Mouse (Mus musculus): ENCODE results near the gene Ppil3. TPM values are rescaled to one million over a fixed set of nuclear protein-coding genes. Genes with fewer than 3 reads are reported as not detected.
A peak's percentile ranks its signal among the peaks of the same experiment; 100 is the strongest.

The Ppil3 gene
- polyA plus RNA-seq, 1 experiment from 2014 or later = 66.1 TPM

- Histone ChIP-seq H3K4me3 (no peak overlapping the region), H3K36me3 (replicated peaks) (peaks cover 97% of the 10 kb centered on the region), H3K9me3 (no peaks in the 10 kb centered on the region), H3K4me1 (no peaks in the 10 kb centered on the region), H3K27ac (no peak overlapping the region), H3K27me3 (ENCODE audit: poor library complexity, severe bottlenecking) (no peaks in the 10 kb centered on the region)
- DNase-seq (ENCODE audit: extremely low spot score, low spot score) = no peak
- WGBS = 96% methylated on average over 6 of the region's 6 CpGs
Observed at GRCm38 (mm10) chr1:58401396-58401795, 43.9 kb downstream of the Ppil3 start.

GRCm38 (mm10) chr1:58397731-58398130, 47.6 kb downstream of the Ppil3 start:
- H3K4me1 ChIP-seq = peaks cover 9% of the 10 kb centered on the region
- no peak for DNase-seq (ENCODE audit: extremely low spot score, low spot score)
- H3K9me3 ChIP-seq = no peaks in the 10 kb centered on the region
- H3K36me3 ChIP-seq (replicated peaks) = peaks cover 83% of the 10 kb centered on the region
- no peak overlapping the region for H3K4me3 ChIP-seq
- 96% methylated on average over 6 of the region's 6 CpGs for WGBS
- H3K27ac ChIP-seq = no peak overlapping the region
- H3K27me3 ChIP-seq (ENCODE audit: poor library complexity, severe bottlenecking) = no peaks in the 10 kb centered on the region

GRCm38 (mm10) chr1:58396179-58396578, 49.1 kb downstream of the Ppil3 start:
- Histone ChIP-seq H3K9me3 (no peaks in the 10 kb centered on the region), H3K4me3 (no peak overlapping the region), H3K27me3 (ENCODE audit: poor library complexity, severe bottlenecking) (no peaks in the 10 kb centered on the region), H3K36me3 (replicated peaks) (peaks cover 67% of the 10 kb centered on the region), H3K4me1 (peaks cover 18% of the 10 kb centered on the region), H3K27ac (no peak overlapping the region)
- WGBS = 97% methylated on average over 1 of the region's 1 CpGs
- DNase-seq (ENCODE audit: extremely low spot score, low spot score) = no peak

GRCm38 (mm10) chr1:58395341-58395740, 49.9 kb downstream of the Ppil3 start:
- H3K4me1 ChIP-seq = peaks cover 21% of the 10 kb centered on the region
- 90% methylated on average over 3 of the region's 3 CpGs for WGBS
- DNase-seq (ENCODE audit: extremely low spot score, low spot score) = no peak
- no peak overlapping the region for H3K4me3 ChIP-seq
- peaks cover 59% of the 10 kb centered on the region for H3K36me3 ChIP-seq (replicated peaks)
- no peaks in the 10 kb centered on the region for H3K9me3 ChIP-seq
- H3K27me3 ChIP-seq (ENCODE audit: poor library complexity, severe bottlenecking) = no peaks in the 10 kb centered on the region
- H3K27ac ChIP-seq = no peak overlapping the region

- WGBS = under 1% methylated on average over 87 of the region's 90 CpGs
- peak overlapping the region; percentile 100 for H3K27ac ChIP-seq
- H3K4me1 ChIP-seq = peaks cover 21% of the 10 kb centered on the region
- H3K27me3 ChIP-seq (ENCODE audit: poor library complexity, severe bottlenecking) = no peaks in the 10 kb centered on the region
- H3K9me3 ChIP-seq = no peaks in the 10 kb centered on the region
- DNase-seq (ENCODE audit: extremely low spot score, low spot score) = peak; percentile 44
- H3K4me3 ChIP-seq = peak overlapping the region; percentile 93
- H3K36me3 ChIP-seq (replicated peaks) = peaks cover 41% of the 10 kb centered on the region
Observed at GRCm38 (mm10) chr1:58393284-58394195, 51.7 kb downstream of the Ppil3 start.

- Histone ChIP-seq H3K9me3 (no peaks in the 10 kb centered on the region), H3K4me1 (peaks cover 21% of the 10 kb centered on the region), H3K27me3 (ENCODE audit: poor library complexity, severe bottlenecking) (no peaks in the 10 kb centered on the region), H3K36me3 (replicated peaks) (peaks cover 33% of the 10 kb centered on the region), H3K4me3 (peak within 1 kb of the TSS; percentile 93), H3K27ac (peak within 1 kb of the TSS; percentile 100)
- peak; percentile 90 for DNase-seq (ENCODE audit: extremely low spot score, low spot score)
- WGBS = under 1% methylated on average over 60 of the region's 61 CpGs
Observed at GRCm38 (mm10) chr1:58392652-58393283, 52.5 kb downstream of the Ppil3 start, which contains the start of gene Bzw1. Bzw1 (plus strand) TSS chr1:58392898.

GRCm38 (mm10) chr1:58392268-58392651, 53.0 kb downstream of the Ppil3 start:
- DNase-seq (ENCODE audit: extremely low spot score, low spot score) = peak; percentile 50
- H3K9me3 ChIP-seq = no peaks in the 10 kb centered on the region
- WGBS = under 1% methylated on average over 16 of the region's 16 CpGs

GRCm38 (mm10) chr1:58391421-58392267, 53.6 kb downstream of the Ppil3 start:
- H3K4me1 ChIP-seq = peaks cover 21% of the 10 kb centered on the region
- H3K36me3 ChIP-seq (replicated peaks) = peaks cover 27% of the 10 kb centered on the region
- H3K9me3 ChIP-seq = no peaks in the 10 kb centered on the region
- DNase-seq (ENCODE audit: extremely low spot score, low spot score) = no peak
- WGBS = 52% methylated on average over 19 of the region's 19 CpGs
- peak overlapping the region; percentile 93 for H3K4me3 ChIP-seq
- H3K27ac ChIP-seq = peak overlapping the region; percentile 100
- H3K27me3 ChIP-seq (ENCODE audit: poor library complexity, severe bottlenecking) = no peaks in the 10 kb centered on the region

More at GRCm38 (mm10) chr1:58392268-58392651, 53.0 kb downstream of the Ppil3 start:
- Histone ChIP-seq H3K4me3 (peak overlapping the region; percentile 93), H3K27ac (peak overlapping the region; percentile 100), H3K36me3 (replicated peaks) (peaks cover 28% of the 10 kb centered on the region), H3K27me3 (ENCODE audit: poor library complexity, severe bottlenecking) (no peaks in the 10 kb centered on the region), H3K4me1 (peaks cover 21% of the 10 kb centered on the region)

- H3K4me1 ChIP-seq = no peaks in the 10 kb centered on the region
- H3K27ac ChIP-seq = no peak overlapping the region
- no peak overlapping the region for H3K4me3 ChIP-seq
- H3K27me3 ChIP-seq (ENCODE audit: poor library complexity, severe bottlenecking) = no peaks in the 10 kb centered on the region
- no peak for DNase-seq (ENCODE audit: extremely low spot score, low spot score)
- WGBS = 78% methylated on average over 5 of the region's 5 CpGs
- H3K36me3 ChIP-seq (replicated peaks) = peaks cover 5% of the 10 kb centered on the region; the same call in 1 of the 2 replicates
- H3K9me3 ChIP-seq = no peaks in the 10 kb centered on the region
Observed at GRCm38 (mm10) chr1:58382586-58383281, 62.6 kb downstream of the Ppil3 start.
